ENCODE assay signal across 15 mouse cellular contexts in the genomic region with DNA sequence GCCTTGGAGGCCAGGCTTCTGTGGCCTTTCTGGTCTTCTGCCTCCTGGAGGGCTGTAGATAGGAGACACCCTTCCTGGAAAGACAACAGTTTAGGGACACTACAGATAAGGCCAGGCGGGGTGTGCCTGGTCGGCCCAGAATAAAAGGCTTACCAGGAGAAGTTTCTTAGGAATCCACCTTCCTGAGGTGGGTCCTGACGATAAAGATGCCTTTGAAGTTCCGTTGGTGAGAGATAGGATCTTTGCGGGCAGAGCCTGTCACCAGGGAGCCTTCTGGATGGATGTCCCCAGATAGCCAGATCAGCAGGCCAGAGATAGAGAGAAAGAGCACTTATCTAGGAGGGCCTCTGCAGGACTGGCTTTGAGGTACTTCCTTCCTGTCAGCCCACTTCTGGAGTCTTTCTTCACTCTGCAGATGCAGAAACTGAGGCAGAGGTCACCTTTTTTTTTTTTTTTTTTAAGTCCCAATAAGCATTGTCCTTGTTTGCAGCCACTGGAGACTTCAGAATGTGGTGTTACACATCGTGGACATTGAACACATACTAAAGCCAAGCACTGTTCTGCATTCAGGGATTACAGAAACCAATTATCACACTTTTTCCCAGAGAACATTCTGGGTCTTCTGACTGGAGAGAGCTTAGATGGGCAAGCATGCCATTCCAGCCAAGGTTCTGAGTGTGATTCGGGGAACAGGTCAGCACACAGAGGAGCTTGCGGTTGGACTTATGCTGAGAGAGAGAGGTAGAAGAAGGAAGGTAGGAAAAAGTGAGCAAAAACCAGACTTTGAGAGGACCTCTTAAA.
A peak's percentile ranks its signal among the peaks of the same experiment; 100 is the strongest.
DNase-seq lines count a peak whose midpoint lies in the region; ATAC-seq and TF ChIP-seq lines count a peak whose summit lies in the region.
"Had no signal": no experiment of that assay in that cellular context is flagged by ENCODE, and none has a peak within 500 bp of the region (broad histone marks: within the 10 kb centered on the region; RNA-seq: fewer than 3 reads in every experiment).

No protein-coding gene starts in this region.

- no peaks in the 10 kb centered on the region for H3K4me1 ChIP-seq in intestine, embryonic 15.5 days (replicated peaks)
- no peaks in the 10 kb centered on the region for H3K4me1 ChIP-seq in intestine, postnatal 0 days (replicated peaks; ENCODE audit: control insufficient read depth, insufficient read depth, low read length)
- H3K4me1 ChIP-seq in liver, embryonic 11.5 days (replicated peaks; ENCODE audit: control insufficient read depth, insufficient read depth, low read length): peaks cover 59% of the 10 kb centered on the region
- no peaks in the 10 kb centered on the region for H3K4me1 ChIP-seq in forebrain, embryonic 14.5 days (ENCODE audit: control insufficient read depth, insufficient read depth, low read length)
- H3K4me1 ChIP-seq: neural tube, embryonic 15.5 days had no signal

- 63% methylated on average over 8 of the region's 8 CpGs for WGBS in intestine, embryonic 15.5 days
- 61% methylated on average over 8 of the region's 8 CpGs for WGBS in intestine, postnatal 0 days
- WGBS in liver, embryonic 11.5 days: 26% methylated on average over 8 of the region's 8 CpGs
- 89% methylated on average over 8 of the region's 8 CpGs for WGBS in forebrain, embryonic 14.5 days

- H3K9ac ChIP-seq in intestine, embryonic 15.5 days: no peak overlapping the region
- no peak overlapping the region for H3K9ac ChIP-seq in intestine, postnatal 0 days (ENCODE audit: low read depth, low read length)
- peak overlapping the region; percentile 57; the same call in 1 of the 2 replicates for H3K9ac ChIP-seq in liver, embryonic 11.5 days (ENCODE audit: low read depth, low read length)
- H3K9ac ChIP-seq in forebrain, embryonic 14.5 days (ENCODE audit: low read length): no peak overlapping the region
- H3K9ac ChIP-seq: neural tube, embryonic 15.5 days had no signal

- H3K27me3 ChIP-seq in intestine, embryonic 15.5 days (replicated peaks): no peaks in the 10 kb centered on the region
- H3K27me3 ChIP-seq in intestine, postnatal 0 days (replicated peaks; ENCODE audit: control insufficient read depth, insufficient read depth, low read length): no peaks in the 10 kb centered on the region
- H3K27me3 ChIP-seq in liver, embryonic 11.5 days (replicated peaks; ENCODE audit: control insufficient read depth, insufficient read depth, low read length): no peaks in the 10 kb centered on the region
- no peaks in the 10 kb centered on the region for H3K27me3 ChIP-seq in forebrain, embryonic 14.5 days (replicated peaks; ENCODE audit: control insufficient read depth, insufficient read depth, low read length)
- H3K27me3 ChIP-seq: neural tube, embryonic 15.5 days had no signal

- ATAC-seq in intestine, embryonic 15.5 days: peak; percentile 73; the same call in 1 of the 2 replicates
- no peak for ATAC-seq in intestine, postnatal 0 days
- ATAC-seq in liver, embryonic 11.5 days (replicated peaks; ENCODE audit: low FRiP score): peak; percentile 96
- ATAC-seq in megakaryocyte-erythroid progenitor cell, adult 5-6 weeks (replicated peaks; ENCODE audit: low FRiP score, low TSS enrichment, poor library complexity, severe bottlenecking): peak; percentile 83
- ATAC-seq in forebrain, embryonic 14.5 days: no peak

- H3K27ac ChIP-seq in intestine, embryonic 15.5 days: no peak overlapping the region
- H3K27ac ChIP-seq in intestine, postnatal 0 days (ENCODE audit: low read depth, low read length): no peak overlapping the region
- H3K27ac ChIP-seq in liver, embryonic 11.5 days (ENCODE audit: low read depth, low read length): peak overlapping the region; percentile 95
- no peak overlapping the region for H3K27ac ChIP-seq in forebrain, embryonic 14.5 days (ENCODE audit: low read depth, low read length)
- H3K27ac ChIP-seq: macrophage; neural tube, embryonic 15.5 days had no signal

- no peak overlapping the region for H3K4me2 ChIP-seq in intestine, embryonic 15.5 days (replicated peaks)
- H3K4me2 ChIP-seq in intestine, postnatal 0 days (replicated peaks; ENCODE audit: low read depth): no peak overlapping the region
- H3K4me2 ChIP-seq in liver, embryonic 11.5 days: peak overlapping the region; percentile 56
- no peak overlapping the region for H3K4me2 ChIP-seq in forebrain, embryonic 14.5 days (ENCODE audit: low read length)
- H3K4me2 ChIP-seq: neural tube, embryonic 15.5 days had no signal

- DNase-seq in c-Kit-positive CD71-negative TER-119-negative erythroid progenitor cells, embryonic 14.5 days (ENCODE audit: low read depth): peak; percentile 33
- DNase-seq in liver, embryonic 11.5 days (ENCODE audit: low spot score): peak; percentile 65
- DNase-seq in MN1 (ENCODE audit: low spot score): no peak
- DNase-seq in forebrain, embryonic 14.5 days (ENCODE audit: low spot score): no peak
- no peak for DNase-seq in adrenal gland, adult 8-10 months
- DNase-seq: cerebellum, postnatal 25 days; heart, postnatal 14 days; kidney, postnatal 14 days; lung, adult 2 months; thymus, adult 2 months had no signal

- H3K4me3 ChIP-seq in intestine, embryonic 15.5 days (replicated peaks): no peak overlapping the region
- H3K4me3 ChIP-seq in intestine, postnatal 0 days (ENCODE audit: low read depth, low read length): no peak overlapping the region
- no peak overlapping the region for H3K4me3 ChIP-seq in liver, embryonic 11.5 days (ENCODE audit: low read depth, low read length)
- no peak overlapping the region for H3K4me3 ChIP-seq in forebrain, embryonic 14.5 days (ENCODE audit: low read depth, low read length)
- H3K4me3 ChIP-seq: neural tube, embryonic 15.5 days had no signal

- H3K9me3 ChIP-seq in intestine, embryonic 15.5 days: no peaks in the 10 kb centered on the region
- H3K9me3 ChIP-seq in intestine, postnatal 0 days (ENCODE audit: control insufficient read depth): no peaks in the 10 kb centered on the region
- H3K9me3 ChIP-seq in liver, embryonic 11.5 days (ENCODE audit: control insufficient read depth, low read length): no peaks in the 10 kb centered on the region
- no peaks in the 10 kb centered on the region for H3K9me3 ChIP-seq in forebrain, embryonic 14.5 days (replicated peaks; ENCODE audit: control insufficient read depth, low read length)
- H3K9me3 ChIP-seq: neural tube, embryonic 15.5 days had no signal

- no peaks in the 10 kb centered on the region for H3K36me3 ChIP-seq in intestine, embryonic 15.5 days
- no peaks in the 10 kb centered on the region for H3K36me3 ChIP-seq in intestine, postnatal 0 days (ENCODE audit: control insufficient read depth, insufficient read depth)
- H3K36me3 ChIP-seq in liver, embryonic 11.5 days (ENCODE audit: control insufficient read depth, insufficient read depth, low read length): no peaks in the 10 kb centered on the region
- H3K36me3 ChIP-seq in forebrain, embryonic 14.5 days (ENCODE audit: control insufficient read depth, insufficient read depth, low read length): no peaks in the 10 kb centered on the region
- H3K36me3 ChIP-seq: neural tube, embryonic 15.5 days had no signal

- TF ChIP-seq CTCF in intestine, postnatal 0 days (IDR thresholded peaks at IDR 0.05; ENCODE audit: low read depth): no peak

Comparison
In these comparisons a context has a peak if more than half of its experiments do, and no peak if none do; other contexts are left out.
1. ATAC-seq: peak in intestine, embryonic 15.5 days (single experiment), liver, embryonic 11.5 days (single experiment) and megakaryocyte-erythroid progenitor cell, adult 5-6 weeks (single experiment); none in intestine, postnatal 0 days (single experiment) and forebrain, embryonic 14.5 days (single experiment).
2. DNase-seq: peak in c-Kit-positive CD71-negative TER-119-negative erythroid progenitor cells, embryonic 14.5 days (single experiment) and liver, embryonic 11.5 days (single experiment); none in MN1 (single experiment), forebrain, embryonic 14.5 days (single experiment) and adrenal gland, adult 8-10 months (single experiment).